Mouse (Mus musculus) T-cell, adult 66 days (primary cell): Measurements from ENCODE around the gene Lipm. TPM values are rescaled to one million over a fixed set of nuclear protein-coding genes. Genes with fewer than 3 reads are reported as not detected.

Source experiments
- total RNA-seq, 2 experiments: library from RNA; stranded (reverse); gene quantifications; 3 replicates in 1 of 2; 4 replicates in 1 of 2; pipeline ENCODE4 v1.2.4; 2023

The Lipm gene
- not detected for total RNA-seq

GRCm38 (mm10) chr19:34100633-34101032, at the start of gene Lipm:
Gene Lipm (plus strand): TSS chr19:34100933.

DNA sequence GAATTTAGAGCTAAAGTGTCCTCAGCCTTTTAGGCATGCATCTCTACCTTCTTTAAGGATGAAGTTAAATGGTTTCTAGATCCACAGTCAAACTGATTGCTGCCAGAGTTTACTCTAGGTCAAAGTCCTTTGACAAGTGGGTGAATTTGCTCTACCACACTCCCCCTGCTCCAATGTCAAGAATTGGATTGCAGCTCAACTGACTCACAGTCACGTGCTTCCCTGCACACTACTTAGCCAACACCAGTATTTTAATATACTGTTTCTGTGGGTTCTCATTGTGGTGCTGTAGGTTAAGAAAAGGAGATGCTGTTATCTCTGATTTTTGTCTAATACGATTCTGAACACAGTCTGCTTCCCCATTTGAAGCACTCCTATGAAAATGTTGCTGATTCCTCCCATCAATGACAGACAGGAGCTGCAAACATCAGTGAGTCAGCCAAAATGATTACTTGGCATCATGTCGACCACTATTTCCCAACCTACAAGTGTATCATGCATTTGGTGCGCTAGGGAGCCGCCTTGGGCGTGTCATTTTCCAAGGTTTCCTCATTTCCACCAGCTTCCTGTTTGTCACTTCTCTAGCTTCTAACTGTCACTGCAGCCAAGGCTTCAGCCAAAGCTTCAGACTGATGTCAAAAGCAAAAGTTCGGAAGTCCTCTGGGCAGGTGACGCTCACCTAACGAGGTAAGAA, 33.8 kb upstream of the Lipm start, which contains the start of gene Lipn:
Gene Lipn (plus strand): TSS at position 580 of the 694 bp plus-strand sequence.

GRCm38 (mm10) chr19:34165891-34166290, 65.2 kb downstream of the Lipm start, which contains the start of gene Ankrd22:
Gene Ankrd22 (minus strand): TSS chr19:34166053.

Other genes with a start within 250 kb of the Lipm start
- not detected for gene Lipf, start 139.7 kb upstream of the Lipm start, total RNA-seq
- gene Lipk, start 92.6 kb upstream of the Lipm start, total RNA-seq, result not detected
- gene Lipn, start 33.6 kb upstream of the Lipm start, total RNA-seq, result not detected
- gene Ankrd22, start 65.1 kb downstream of the Lipm start, total RNA-seq, result not detected
- gene Stambpl1, start 91.3 kb downstream of the Lipm start, total RNA-seq, result 10 to 100 TPM; 51.2 to 63.3 TPM
- gene Acta2, start 154.7 kb downstream of the Lipm start, total RNA-seq, result not detected
- gene Fas, start 189.7 kb downstream of the Lipm start, total RNA-seq, result 10 to 100 TPM; 31.6 to 34.4 TPM